Mouse (Mus musculus) ES-E14 (cell line): Measurements from ENCODE around the gene Notch1.

Source experiments
- CHD2 ChIP-seq: IDR thresholded peaks from 2 replicates; pipeline ENCODE4 v1.6.1; 2014; ENCODE audit warnings: mild to moderate bottlenecking, low read depth, low read length, inconsistent platforms
- HCFC1 ChIP-seq: IDR thresholded peaks from 2 replicates; pipeline ENCODE4 v1.6.1; 2012; ENCODE audit warnings: low read length, inconsistent platforms, borderline replicate concordance; ENCODE audit not compliant: insufficient read depth
- MAFK ChIP-seq: IDR thresholded peaks from 2 replicates; pipeline ENCODE4 v1.6.1; 2014; ENCODE audit warnings: mild to moderate bottlenecking, low read depth, low read length, inconsistent platforms; ENCODE audit not compliant: insufficient read depth
- ZNF384 ChIP-seq: IDR thresholded peaks from 2 replicates; pipeline ENCODE4 v1.6.1; 2012; ENCODE audit warnings: low read depth, low read length, inconsistent platforms

DNA sequence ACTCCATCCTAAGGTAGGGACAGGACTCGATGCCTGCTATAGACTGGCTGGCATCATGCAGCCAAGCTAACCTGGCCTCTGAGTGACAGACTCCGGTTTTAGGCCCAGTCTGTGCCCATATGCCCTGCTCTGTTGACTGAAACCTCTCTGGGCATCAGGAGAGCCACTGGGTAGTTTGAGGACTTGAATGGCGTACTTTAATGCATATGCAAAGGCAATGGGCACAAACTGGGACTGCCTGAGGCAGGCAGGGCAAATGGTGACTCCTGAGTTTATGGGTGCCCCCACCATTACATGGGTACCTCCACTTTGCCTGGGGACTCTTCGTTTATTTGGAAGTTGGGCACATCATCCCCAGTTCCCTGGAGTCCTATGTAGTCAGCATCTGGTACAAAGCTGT lies 69.8 kb downstream of the Notch1 start:
- TF ChIP-seq MAFK = no peak
- TF ChIP-seq ZNF384 = no peak
- no peak for TF ChIP-seq HCFC1
- no peak for TF ChIP-seq CHD2
